Mouse (Mus musculus) liver, adult 2 months (tissue): ENCODE measurements around the gene Axin1. TPM values are rescaled to one million over a fixed set of nuclear protein-coding genes. Genes with fewer than 3 reads are reported as not detected.
"Not testable (repeated sequence)": the region's sequence is repeated elsewhere in the genome, so short reads cannot be mapped to it uniquely, and the experiment has no call there.

Experiments
- DNase-seq: peaks from one replicate; pipeline ENCODE4 v3.0.0-alpha.2; 2011; ENCODE audit warnings: low read depth, low spot score; ENCODE audit errors: extremely low read depth
- H3K27ac ChIP-seq: fragments of 200-500 bp; replicated peaks from 2 replicates; pipeline ENCODE4 v1.5.1; 2012; ENCODE audit warnings: low read depth, mild to moderate bottlenecking, control low read depth, inconsistent platforms, low read length; ENCODE audit not compliant: insufficient read depth
- H3K27me3 ChIP-seq: fragments of 200-500 bp; 2 replicates; pipeline ENCODE4 v1.6.1; 2012; ENCODE audit warnings: mild to moderate bottlenecking, moderate library complexity, low read length, inconsistent platforms; ENCODE audit not compliant: control insufficient read depth, insufficient read depth
- H3K36me3 ChIP-seq: fragments of 200-500 bp; 2 replicates; pipeline ENCODE4 v1.6.1; 2012; ENCODE audit warnings: low read length, inconsistent platforms; ENCODE audit not compliant: control insufficient read depth, insufficient read depth
- H3K4me1 ChIP-seq: fragments of 200-500 bp; 2 replicates; pipeline ENCODE4 v1.6.1; 2011; ENCODE audit warnings: low read length; ENCODE audit not compliant: control insufficient read depth, insufficient read depth
- H3K4me3 ChIP-seq: fragments of 200-500 bp; 2 replicates; pipeline ENCODE4 v1.5.1; 2011; ENCODE audit warnings: low read depth, mild to moderate bottlenecking, control low read depth, low read length, moderate library complexity; ENCODE audit not compliant: insufficient read depth
- H3K79me2 ChIP-seq: fragments of 200-500 bp; 2 replicates; pipeline ENCODE4 v1.6.1; 2012; ENCODE audit warnings: inconsistent platforms, mild to moderate bottlenecking, low read length, moderate library complexity; ENCODE audit not compliant: control insufficient read depth, insufficient read depth
- H3K9ac ChIP-seq: fragments of 200-500 bp; 2 replicates; pipeline ENCODE4 v1.6.1; 2012; ENCODE audit warnings: low read depth, mild to moderate bottlenecking, control low read depth, inconsistent platforms, low read length
- CTCF ChIP-seq: fragments of 200-500 bp; IDR thresholded peaks from 2 replicates; pipeline ENCODE4 v1.5.1; 2011; ENCODE audit warnings: low read depth, low read length, control low read depth
- POLR2A ChIP-seq: fragments of 200-500 bp; IDR thresholded peaks from 2 replicates; pipeline ENCODE4 v1.6.1; 2011; ENCODE audit warnings: low read length, control low read depth; ENCODE audit not compliant: insufficient read depth; ENCODE audit errors: extremely low read depth
- WGBS: fragments of 180-500 bp; shearing (Covaris S2); methylation state at CpG from one replicate; pipeline ENCODE4 v1.1.7; 2018; 5-methylcytosine and 5-hydroxymethylcytosine counted together
- polyA plus RNA-seq: library from polyadenylated mRNA; depleted of rRNA; stranded (reverse); fragments of >200 nt; gene quantifications from 2 replicates; pipeline ENCODE4 v1.2.3, GENCODE M21; 2012
- total RNA-seq: library from RNA; depleted of rRNA; stranded (reverse); fragments of >200 nt; gene quantifications from 2 replicates; pipeline ENCODE4 v1.2.3, GENCODE M21; 2014

Axin1 gene
- total and polyA plus RNA-seq, 2 experiments, result 8.4 to 8.9 TPM

GRCm38 (mm10) chr17:26168039-26168438, 29.6 kb downstream of the Axin1 start:
- Histone ChIP-seq H3K36me3 (no peaks in the 10 kb centered on the region), H3K27me3 (no peaks in the 10 kb centered on the region), H3K79me2 (peaks cover 10% of the 10 kb centered on the region; the same call in 1 of the 2 replicates), H3K9ac (no peak overlapping the region), H3K27ac (no peak overlapping the region), H3K4me3 (no peak overlapping the region), H3K4me1 (no peaks in the 10 kb centered on the region)
- TF ChIP-seq CTCF (no peak), POLR2A (no peak)
- 82% methylated on average over 2 of the region's 2 CpGs for WGBS
- peak; percentile 50 for DNase-seq

DNA sequence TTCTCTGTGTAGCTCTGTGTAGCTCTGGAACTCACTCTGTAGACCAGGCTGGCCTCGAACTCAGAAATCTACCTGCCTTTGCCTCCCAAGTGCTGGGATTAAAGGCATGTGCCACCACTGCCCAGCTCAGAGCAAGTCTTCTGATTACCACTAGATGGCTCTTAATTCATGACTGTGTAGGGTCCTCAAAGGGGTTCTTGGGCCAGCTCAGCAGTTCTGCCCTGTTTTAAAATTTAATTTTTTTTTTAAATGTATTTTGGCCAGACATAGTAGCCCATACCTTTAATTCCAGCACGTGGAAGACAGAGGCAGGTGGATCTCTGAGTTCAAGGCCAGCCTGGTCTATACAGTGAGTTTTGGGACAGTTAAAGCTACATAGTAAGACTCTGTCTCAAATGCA, 36.8 kb downstream of the Axin1 start:
- H3K79me2 ChIP-seq, H3K36me3 ChIP-seq, H3K9ac ChIP-seq, DNase-seq, H3K4me3 ChIP-seq, H3K27me3 ChIP-seq, H3K27ac ChIP-seq, H3K4me1 ChIP-seq: not testable (repeated sequence)
- WGBS, result 90% methylated on average over 2 of the region's 2 CpGs

DNA sequence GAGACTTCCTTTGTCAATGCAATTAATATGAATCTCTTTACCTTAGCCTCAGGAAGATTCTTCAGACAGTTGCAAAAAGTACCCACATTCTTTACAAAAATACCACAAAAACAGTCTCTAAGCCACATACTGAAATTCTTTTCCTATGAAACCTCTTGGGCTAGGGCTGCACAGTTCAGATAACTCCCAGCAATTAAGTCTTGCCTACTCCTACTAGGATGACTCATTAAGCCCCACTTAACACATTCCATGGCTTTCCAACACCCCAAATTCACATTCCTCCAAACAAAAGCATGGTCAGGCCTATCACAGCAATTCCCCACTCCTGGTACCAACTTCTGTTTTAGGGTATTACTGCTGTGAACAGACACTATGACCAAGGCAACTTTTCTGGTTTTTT, 40.1 kb downstream of the Axin1 start:
- TF ChIP-seq POLR2A, result no peak
- TF ChIP-seq CTCF, result no peak
- H3K4me1 ChIP-seq, result no peaks in the 10 kb centered on the region
- H3K27ac ChIP-seq, result no peak overlapping the region
- H3K36me3 ChIP-seq, result peaks cover 19% of the 10 kb centered on the region
- no peak for DNase-seq
- H3K9ac ChIP-seq, result no peak overlapping the region
- no peaks in the 10 kb centered on the region; the same call in 1 of the 2 replicates for H3K79me2 ChIP-seq
- H3K27me3 ChIP-seq, result no peaks in the 10 kb centered on the region
- H3K4me3 ChIP-seq, result no peak overlapping the region

DNA sequence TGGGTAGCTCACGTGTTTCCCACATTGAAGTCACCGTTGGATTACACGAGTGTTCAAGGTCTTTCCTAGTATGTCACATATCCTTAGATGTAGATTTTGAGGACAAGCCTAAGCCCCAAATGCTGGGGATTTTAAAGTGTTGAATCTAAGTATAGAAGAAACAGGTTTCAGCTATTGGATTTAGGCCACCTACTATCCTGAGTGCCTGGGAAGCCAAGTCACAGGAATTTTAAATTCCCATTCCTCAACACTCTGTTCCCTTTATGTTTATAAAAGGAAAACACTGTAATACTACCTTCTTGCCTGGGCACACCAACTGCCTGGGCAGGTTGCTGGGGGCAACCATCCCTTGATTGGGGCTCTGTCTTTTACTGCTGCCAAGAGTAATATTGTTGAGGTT, 42.7 kb downstream of the Axin1 start:
- TF ChIP-seq CTCF, result no peak
- TF ChIP-seq POLR2A, result no peak
- 89% methylated on average over 3 of the region's 3 CpGs for whole genome bisulfite sequencing
- no peak overlapping the region for H3K9ac ChIP-seq
- DNase-seq, result no peak
- no peak overlapping the region for H3K27ac ChIP-seq
- H3K4me1 ChIP-seq, result no peaks in the 10 kb centered on the region
- no peaks in the 10 kb centered on the region for H3K27me3 ChIP-seq
- no peaks in the 10 kb centered on the region; the same call in 1 of the 2 replicates for H3K79me2 ChIP-seq
- peaks cover 27% of the 10 kb centered on the region for H3K36me3 ChIP-seq
- H3K4me3 ChIP-seq, result no peak overlapping the region

DNA sequence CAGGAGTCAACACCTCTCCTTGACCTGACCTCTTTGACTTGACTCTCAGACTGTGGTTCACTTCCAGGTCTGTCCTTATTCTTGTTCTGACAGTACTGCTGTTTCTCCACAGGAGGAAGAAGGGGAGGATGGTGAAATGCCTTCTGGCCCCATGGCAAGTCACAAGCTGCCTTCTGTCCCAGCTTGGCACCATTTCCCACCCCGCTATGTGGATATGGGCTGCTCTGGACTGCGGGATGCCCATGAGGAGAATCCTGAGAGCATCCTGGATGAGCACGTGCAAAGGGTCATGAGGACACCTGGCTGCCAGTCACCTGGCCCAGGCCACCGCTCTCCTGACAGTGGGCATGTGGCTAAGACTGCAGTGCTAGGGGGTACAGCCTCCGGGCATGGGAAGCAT, 49.1 kb downstream of the Axin1 start:
- TF ChIP-seq POLR2A, result no peak
- TF ChIP-seq CTCF, result no peak
- Histone ChIP-seq H3K27ac (no peak overlapping the region), H3K79me2 (no peaks in the 10 kb centered on the region), H3K27me3 (no peaks in the 10 kb centered on the region), H3K9ac (no peak overlapping the region), H3K4me3 (no peak overlapping the region), H3K4me1 (no peaks in the 10 kb centered on the region), H3K36me3 (peaks cover 35% of the 10 kb centered on the region)
- no peak for DNase-seq
- WGBS, result 81% methylated on average over 5 of the region's 5 CpGs

GRCm38 (mm10) chr17:26188091-26188805, 49.8 kb downstream of the Axin1 start:
- no peaks in the 10 kb centered on the region for H3K4me1 ChIP-seq
- H3K27ac ChIP-seq, result no peak overlapping the region
- no peak overlapping the region for H3K9ac ChIP-seq
- no peak overlapping the region for H3K4me3 ChIP-seq
- TF ChIP-seq CTCF, result no peak
- TF ChIP-seq POLR2A, result no peak
- H3K79me2 ChIP-seq, result no peaks in the 10 kb centered on the region
- 97% methylated on average over 11 of the region's 11 CpGs for WGBS
- DNase-seq, result no peak
- peaks cover 32% of the 10 kb centered on the region for H3K36me3 ChIP-seq
- no peaks in the 10 kb centered on the region for H3K27me3 ChIP-seq

- peaks cover 17% of the 10 kb centered on the region for H3K36me3 ChIP-seq
- H3K4me1 ChIP-seq, result not testable (repeated sequence)
- 93% methylated on average over 7 of the region's 7 CpGs for WGBS
These were observed 53.0 kb downstream of the Axin1 start for GRCm38 (mm10) chr17:26191486-26191885.

More at GRCm38 (mm10) chr17:26191486-26191885, 53.0 kb downstream of the Axin1 start:
- H3K27me3 ChIP-seq, H3K9ac ChIP-seq, H3K27ac ChIP-seq, DNase-seq, H3K79me2 ChIP-seq, H3K4me3 ChIP-seq: not testable (repeated sequence)
